Mouse (Mus musculus): ENCODE data around the gene Cdh10. TPM values are rescaled to one million over a fixed set of nuclear protein-coding genes. Genes with fewer than 3 reads are reported as not detected.

The Cdh10 gene
- total RNA-seq, 2 experiments from 2014 or later: 63.2 to 65.5 TPM

GRCm38 (mm10) chr15:18926964-18927363 is 108.2 kb downstream of the Cdh10 start:
- DNase-seq: no peak
- intact Hi-C loops (cut with DNase I): no loop called here

- intact Hi-C loops (cut with DNase I): no loop called here
- DNase-seq: no peak
Measured at GRCm38 (mm10) chr15:18952266-18952665, 133.5 kb downstream of the Cdh10 start.

GRCm38 (mm10) chr15:18975041-18975440 is 156.3 kb downstream of the Cdh10 start:
- no peak for DNase-seq
- intact Hi-C loops (cut with DNase I): no loop called here

- no peak for DNase-seq
- intact Hi-C loops (cut with DNase I): no loop called here
Measured at GRCm38 (mm10) chr15:18984891-18985290, 166.1 kb downstream of the Cdh10 start.

GRCm38 (mm10) chr15:18987671-18988070 is 168.9 kb downstream of the Cdh10 start:
- intact Hi-C loops (cut with DNase I): no loop called here

GRCm38 (mm10) chr15:18993512-18993911 is 174.8 kb downstream of the Cdh10 start:
- DNase-seq: no peak
- intact Hi-C loops (cut with DNase I): no loop called here

More at GRCm38 (mm10) chr15:18987671-18988070, 168.9 kb downstream of the Cdh10 start:
- no peak for DNase-seq

GRCm38 (mm10) chr15:18994294-18994693 is 175.5 kb downstream of the Cdh10 start:
- DNase-seq: no peak
- intact Hi-C loops (cut with DNase I): no loop called here

GRCm38 (mm10) chr15:19010829-19011228 is 192.1 kb downstream of the Cdh10 start:
- no peak for DNase-seq
- intact Hi-C loops (cut with DNase I): no loop called here

- intact Hi-C loops (cut with DNase I): no loop called here
- no peak for DNase-seq
Measured at GRCm38 (mm10) chr15:19032983-19033382, 214.2 kb downstream of the Cdh10 start.

GRCm38 (mm10) chr15:19040077-19040476 is 221.3 kb downstream of the Cdh10 start:
- no peak for DNase-seq
- intact Hi-C loops (cut with DNase I): loop anchor here (5.0 to 10.0 kb wide), 2 partner anchors 218 to 1945 kb away; no protein-coding TSS in a partner anchor

All from left cerebral cortex, postnatal 4 days (tissue).